Mouse (Mus musculus): Measurements from ENCODE around the gene Dmd. TPM values are rescaled to one million over a fixed set of nuclear protein-coding genes. Genes with fewer than 3 reads are reported as not detected.

The Dmd gene
- total and polyA plus RNA-seq, 3 experiments, result not detected

GRCm38 (mm10) chrX:83487598-83487997 is 538.9 kb downstream of the Dmd start, which contains the start of gene Tsga8:
Tsga8 (minus strand) TSS chrX:83487924.
- no peak for TF ChIP-seq ZKSCAN1 (IDR thresholded peaks at IDR 0.05; ENCODE audit: low read depth, low read length)
- no peak for TF ChIP-seq MYB (IDR thresholded peaks at IDR 0.05; ENCODE audit: low read depth, low read length)
- no peak for TF ChIP-seq MXI1 (IDR thresholded peaks at IDR 0.05; ENCODE audit: low read depth, low read length)
- TF ChIP-seq TAL1 (IDR thresholded peaks at IDR 0.05; ENCODE audit: low read length), result no peak
- TF ChIP-seq RAD21 (IDR thresholded peaks at IDR 0.05; ENCODE audit: low read depth, low read length), result no peak
- no peak for TF ChIP-seq MEF2A (IDR thresholded peaks at IDR 0.05; ENCODE audit: extremely low read depth, insufficient replicate concordance, low read depth, low read length, poor library complexity, severe bottlenecking)
- TF ChIP-seq MAZ (IDR thresholded peaks at IDR 0.05; ENCODE audit: low read depth, low read length), result no peak
- no peak for TF ChIP-seq JUND (IDR thresholded peaks at IDR 0.05; ENCODE audit: low read depth, low read length)
- no peak for TF ChIP-seq SIN3A (IDR thresholded peaks at IDR 0.05; ENCODE audit: low read length)
- no peak for TF ChIP-seq ETS1 (IDR thresholded peaks at IDR 0.05; ENCODE audit: low read depth, low read length)
- TF ChIP-seq GABPA (IDR thresholded peaks at IDR 0.05; ENCODE audit: low read depth, low read length), result no peak
- TF ChIP-seq KAT2A (conservative IDR thresholded peaks at IDR 0.05; ENCODE audit: low read depth, low read length), result no peak
- TF ChIP-seq ZNF384 (IDR thresholded peaks at IDR 0.05; ENCODE audit: low read depth, low read length), result no peak
- TF ChIP-seq MAFK (IDR thresholded peaks at IDR 0.05; ENCODE audit: borderline replicate concordance, low read depth, low read length), result no peak
- TF ChIP-seq CHD1 (IDR thresholded peaks at IDR 0.05; ENCODE audit: low read depth, low read length), result no peak
- no peak for TF ChIP-seq MAX (IDR thresholded peaks at IDR 0.05; ENCODE audit: low read length)
- TF ChIP-seq TBP (IDR thresholded peaks at IDR 0.05; ENCODE audit: low read depth, low read length), result no peak
- TF ChIP-seq ZC3H11A (IDR thresholded peaks at IDR 0.05; ENCODE audit: low read depth, low read length), result no peak
- Histone ChIP-seq H3K36me3 (ENCODE audit: control insufficient read depth in 1 of 2, insufficient read depth in 2 of 2, low read length in 2 of 2) (no peaks in the 10 kb centered on the region), H3K9ac (ENCODE audit: control insufficient read depth, low read depth, low read length, poor library complexity, severe bottlenecking) (no peak within 1 kb of the TSS), H3K79me2 (ENCODE audit: control insufficient read depth, insufficient read depth, low read length, poor library complexity) (no peaks in the 10 kb centered on the region), H3K9me3 (replicated peaks; ENCODE audit: insufficient read depth, low read length) (no peaks in the 10 kb centered on the region), H3K27me3 (ENCODE audit: control insufficient read depth in 1 of 2, insufficient read depth in 2 of 2, low read length in 2 of 2) (no peaks in the 10 kb centered on the region), H3K27ac (ENCODE audit: control insufficient read depth, low read depth, low read length) (no peak within 1 kb of the TSS), H3K4me3 (ENCODE audit: control insufficient read depth in 1 of 2, insufficient read depth in 1 of 2, low read depth in 2 of 2, low read length in 2 of 2) (no peak within 1 kb of the TSS), H3K4me1 (ENCODE audit: control insufficient read depth in 1 of 2, insufficient read depth in 2 of 2, low read length in 2 of 2) (no peaks in the 10 kb centered on the region)
- DNase-seq (ENCODE audit: low read depth, low spot score), result no peak

GRCm38 (mm10) chrX:83674998-83675397 is 726.3 kb downstream of the Dmd start:
- Histone ChIP-seq H3K4me3 (ENCODE audit: control insufficient read depth in 1 of 2, insufficient read depth in 1 of 2, low read depth in 2 of 2, low read length in 2 of 2) (no peak overlapping the region), H3K27ac (ENCODE audit: control insufficient read depth, low read depth, low read length) (no peak overlapping the region), H3K9ac (ENCODE audit: control insufficient read depth, low read depth, low read length, poor library complexity, severe bottlenecking) (no peak overlapping the region), H3K36me3 (ENCODE audit: control insufficient read depth in 1 of 2, insufficient read depth in 2 of 2, low read length in 2 of 2) (no peaks in the 10 kb centered on the region), H3K27me3 (ENCODE audit: control insufficient read depth in 1 of 2, insufficient read depth in 2 of 2, low read length in 2 of 2) (no peaks in the 10 kb centered on the region), H3K9me3 (replicated peaks; ENCODE audit: insufficient read depth, low read length) (no peaks in the 10 kb centered on the region), H3K79me2 (ENCODE audit: control insufficient read depth, insufficient read depth, low read length, poor library complexity) (no peaks in the 10 kb centered on the region), H3K4me1 (ENCODE audit: control insufficient read depth in 1 of 2, insufficient read depth in 2 of 2, low read length in 2 of 2) (no peaks in the 10 kb centered on the region)
- no peak for DNase-seq (ENCODE audit: low read depth, low spot score)
- TF ChIP-seq MYB (IDR thresholded peaks at IDR 0.05; ENCODE audit: low read depth, low read length), result no peak
- TF ChIP-seq ELF1 (IDR thresholded peaks at IDR 0.05; ENCODE audit: low read depth, low read length), result no peak
- no peak for TF ChIP-seq SIN3A (IDR thresholded peaks at IDR 0.05; ENCODE audit: low read length)
- TF ChIP-seq ZMIZ1 (IDR thresholded peaks at IDR 0.05; ENCODE audit: low read depth, low read length), result no peak
- no peak for TF ChIP-seq POLR2AphosphoS2 (IDR thresholded peaks at IDR 0.05; ENCODE audit: low read length)
- no peak for TF ChIP-seq TCF12 (IDR thresholded peaks at IDR 0.05; ENCODE audit: low read depth, low read length)
- no peak for TF ChIP-seq ZKSCAN1 (IDR thresholded peaks at IDR 0.05; ENCODE audit: low read depth, low read length)
- no peak for TF ChIP-seq ETS1 (IDR thresholded peaks at IDR 0.05; ENCODE audit: low read depth, low read length)
- TF ChIP-seq JUND (IDR thresholded peaks at IDR 0.05; ENCODE audit: low read depth, low read length), result no peak
